Mouse (Mus musculus): ENCODE measurements at regions not wholly inside any gene's neighbourhood (a gene's known extent, or its start where the extent isn't known, plus 50 kb on each side); places are given as distances from the start of the nearest gene placed in this dataset.
A peak's percentile ranks its signal among the peaks of the same experiment; 100 is the strongest.
"Not testable (repeated sequence)": the region's sequence is repeated elsewhere in the genome, so short reads cannot be mapped to it uniquely, and the experiment has no call there.

GRCm38 (mm10) chr4:28064935-28065334 is 748.0 kb upstream of the Epha7 start:
- Histone ChIP-seq H3K4me3 (no peak overlapping the region), H3K27me3 (replicated peaks) (no peaks in the 10 kb centered on the region), H3K9ac (no peak overlapping the region), H3K4me1 (no peaks in the 10 kb centered on the region), H3K9me3 (no peaks in the 10 kb centered on the region), H3K4me2 (no peak overlapping the region), H3K36me3 (no peaks in the 10 kb centered on the region), H3K27ac (replicated peaks) (no peak overlapping the region)
- no peak for ATAC-seq (ENCODE audit: extremely low read depth, insufficient number of reproducible peaks, low FRiP score, low TSS enrichment)

- no peaks in the 10 kb centered on the region for H3K9me3 ChIP-seq
- H3K4me3 ChIP-seq: no peak overlapping the region
- H3K36me3 ChIP-seq: no peaks in the 10 kb centered on the region
- 52% methylated on average over 1 of the region's 1 CpGs for WGBS
- H3K27ac ChIP-seq (replicated peaks): no peak overlapping the region
- no peak overlapping the region for H3K9ac ChIP-seq
- ATAC-seq (ENCODE audit: extremely low read depth, insufficient number of reproducible peaks, low FRiP score, low TSS enrichment): no peak
- no peak overlapping the region for H3K4me2 ChIP-seq
- no peaks in the 10 kb centered on the region for H3K4me1 ChIP-seq
- H3K27me3 ChIP-seq (replicated peaks): no peaks in the 10 kb centered on the region
Measured at GRCm38 (mm10) chr4:28065828-28066227, 747.1 kb upstream of the Epha7 start.

- Histone ChIP-seq H3K4me3 (no peak overlapping the region), H3K4me2 (no peak overlapping the region), H3K27me3 (replicated peaks) (no peaks in the 10 kb centered on the region), H3K27ac (replicated peaks) (no peak overlapping the region), H3K36me3 (no peaks in the 10 kb centered on the region), H3K9ac (no peak overlapping the region), H3K9me3 (no peaks in the 10 kb centered on the region), H3K4me1 (no peaks in the 10 kb centered on the region)
- WGBS: 54% methylated on average over 2 of the region's 2 CpGs
- ATAC-seq (ENCODE audit: extremely low read depth, insufficient number of reproducible peaks, low FRiP score, low TSS enrichment): no peak
Measured at GRCm38 (mm10) chr4:28079030-28079429, 733.9 kb upstream of the Epha7 start.

GRCm38 (mm10) chr4:28092854-28093253 is 720.1 kb upstream of the Epha7 start:
- H3K27ac ChIP-seq (replicated peaks): no peak overlapping the region
- no peak overlapping the region for H3K4me2 ChIP-seq
- ATAC-seq (ENCODE audit: extremely low read depth, insufficient number of reproducible peaks, low FRiP score, low TSS enrichment): no peak
- no peaks in the 10 kb centered on the region for H3K4me1 ChIP-seq
- no peak overlapping the region for H3K9ac ChIP-seq
- H3K27me3 ChIP-seq (replicated peaks): no peaks in the 10 kb centered on the region
- no peaks in the 10 kb centered on the region for H3K36me3 ChIP-seq
- no peaks in the 10 kb centered on the region for H3K9me3 ChIP-seq
- H3K4me3 ChIP-seq: no peak overlapping the region
- whole genome bisulfite sequencing: 37% methylated on average over 3 of the region's 3 CpGs

- no peak overlapping the region for H3K27ac ChIP-seq (replicated peaks)
- H3K4me2 ChIP-seq: no peak overlapping the region
- no peaks in the 10 kb centered on the region for H3K27me3 ChIP-seq (replicated peaks)
- no peaks in the 10 kb centered on the region for H3K4me1 ChIP-seq
- no peak overlapping the region for H3K4me3 ChIP-seq
- 74% methylated on average over 8 of the region's 8 CpGs for WGBS
- H3K9me3 ChIP-seq: no peaks in the 10 kb centered on the region
- H3K36me3 ChIP-seq: no peaks in the 10 kb centered on the region
- no peak overlapping the region for H3K9ac ChIP-seq
- no peak for ATAC-seq (ENCODE audit: extremely low read depth, insufficient number of reproducible peaks, low FRiP score, low TSS enrichment)
Measured at GRCm38 (mm10) chr4:28143165-28143564, 669.8 kb upstream of the Epha7 start.

GRCm38 (mm10) chr4:28155116-28155515 is 657.8 kb upstream of the Epha7 start:
- Histone ChIP-seq H3K4me2 (no peak overlapping the region), H3K9me3 (no peaks in the 10 kb centered on the region), H3K4me3 (no peak overlapping the region), H3K4me1 (no peaks in the 10 kb centered on the region), H3K27ac (replicated peaks) (no peak overlapping the region), H3K27me3 (replicated peaks) (no peaks in the 10 kb centered on the region), H3K9ac (no peak overlapping the region), H3K36me3 (no peaks in the 10 kb centered on the region)
- no peak for ATAC-seq (ENCODE audit: extremely low read depth, insufficient number of reproducible peaks, low FRiP score, low TSS enrichment)
- 60% methylated on average over 2 of the region's 2 CpGs for WGBS

- Histone ChIP-seq H3K27ac (replicated peaks) (no peak overlapping the region), H3K4me2 (no peak overlapping the region), H3K4me3 (no peak overlapping the region), H3K9me3 (peaks cover 3% of the 10 kb centered on the region; the same call in 1 of the 2 replicates), H3K4me1 (no peaks in the 10 kb centered on the region), H3K36me3 (no peaks in the 10 kb centered on the region), H3K9ac (no peak overlapping the region), H3K27me3 (replicated peaks) (no peaks in the 10 kb centered on the region)
- WGBS: 56% methylated on average over 3 of the region's 3 CpGs
- ATAC-seq (ENCODE audit: extremely low read depth, insufficient number of reproducible peaks, low FRiP score, low TSS enrichment): peak; percentile 100
Measured at GRCm38 (mm10) chr4:28176771-28177170, 636.2 kb upstream of the Epha7 start.

- Histone ChIP-seq H3K9me3 (no peaks in the 10 kb centered on the region), H3K36me3 (no peaks in the 10 kb centered on the region), H3K27ac (replicated peaks) (no peak overlapping the region), H3K4me2 (no peak overlapping the region), H3K9ac (no peak overlapping the region), H3K4me3 (no peak overlapping the region), H3K27me3 (replicated peaks) (no peaks in the 10 kb centered on the region), H3K4me1 (no peaks in the 10 kb centered on the region)
- no peak for ATAC-seq (ENCODE audit: extremely low read depth, insufficient number of reproducible peaks, low FRiP score, low TSS enrichment)
- 82% methylated on average over 5 of the region's 5 CpGs for WGBS
Measured at GRCm38 (mm10) chr4:28190861-28191260, 622.1 kb upstream of the Epha7 start.

GRCm38 (mm10) chr4:28227594-28228208 is 585.2 kb upstream of the Epha7 start:
- Histone ChIP-seq H3K27ac (replicated peaks) (no peak overlapping the region), H3K4me3 (no peak overlapping the region), H3K27me3 (replicated peaks) (no peaks in the 10 kb centered on the region), H3K36me3 (no peaks in the 10 kb centered on the region), H3K9me3 (no peaks in the 10 kb centered on the region), H3K9ac (no peak overlapping the region), H3K4me1 (no peaks in the 10 kb centered on the region), H3K4me2 (no peak overlapping the region)
- ATAC-seq (ENCODE audit: extremely low read depth, insufficient number of reproducible peaks, low FRiP score, low TSS enrichment): no peak
- 76% methylated on average over 2 of the region's 2 CpGs for WGBS

- not testable (repeated sequence) for H3K27ac ChIP-seq (replicated peaks); H3K27me3 ChIP-seq (replicated peaks); H3K4me1 ChIP-seq; H3K9me3 ChIP-seq; H3K36me3 ChIP-seq; H3K4me2 ChIP-seq; ATAC-seq (ENCODE audit: extremely low read depth, insufficient number of reproducible peaks, low FRiP score, low TSS enrichment); H3K4me3 ChIP-seq; H3K9ac ChIP-seq
Measured at GRCm38 (mm10) chr4:28235516-28235915, 577.4 kb upstream of the Epha7 start.

- H3K9me3 ChIP-seq: no peaks in the 10 kb centered on the region
- H3K4me1 ChIP-seq: no peaks in the 10 kb centered on the region
- no peak overlapping the region for H3K4me3 ChIP-seq
- H3K27me3 ChIP-seq (replicated peaks): no peaks in the 10 kb centered on the region
- no peak for ATAC-seq (ENCODE audit: extremely low read depth, insufficient number of reproducible peaks, low FRiP score, low TSS enrichment)
- WGBS: 82% methylated on average over 1 of the region's 1 CpGs
- no peak overlapping the region for H3K4me2 ChIP-seq
- H3K9ac ChIP-seq: no peak overlapping the region
- no peaks in the 10 kb centered on the region for H3K36me3 ChIP-seq
- no peak overlapping the region for H3K27ac ChIP-seq (replicated peaks)
Measured at GRCm38 (mm10) chr4:28242272-28242671, 570.7 kb upstream of the Epha7 start.
